Mouse (Mus musculus) spleen, adult 2 months (tissue): ENCODE measurements at regions not wholly inside any gene's neighbourhood (a gene's known extent, or its start where the extent isn't known, plus 50 kb on each side); places are given as distances from the start of the nearest gene placed in this dataset.

Experiments
- DNase-seq, 2 experiments: peaks; one replicate each; pipeline versions ENCODE4 v3.0.0 to v3.0.0-alpha.2; 2012 to 2021; ENCODE audit warnings: low spot score in 2 of 2, low read depth in 1 of 2
- H3K27ac ChIP-seq: fragments of 200-500 bp; 2 replicates; pipeline ENCODE4 v1.5.1; 2012; ENCODE audit warnings: low read length, inconsistent platforms; ENCODE audit not compliant: insufficient read depth
- H3K27me3 ChIP-seq: fragments of 200-500 bp; 2 replicates; pipeline ENCODE4 v1.6.1; 2012; ENCODE audit warnings: mild to moderate bottlenecking, moderate library complexity, low read length, inconsistent platforms; ENCODE audit not compliant: control insufficient read depth, insufficient read depth
- H3K36me3 ChIP-seq: fragments of 200-500 bp; 2 replicates; pipeline ENCODE4 v1.6.1; 2012; ENCODE audit warnings: mild to moderate bottlenecking, low read length, inconsistent platforms; ENCODE audit not compliant: control insufficient read depth, insufficient read depth
- H3K4me1 ChIP-seq: fragments of 200-500 bp; 2 replicates; pipeline ENCODE4 v1.6.1; 2011; ENCODE audit warnings: inconsistent platforms; ENCODE audit not compliant: control insufficient read depth, insufficient read depth, insufficient read length
- H3K4me3 ChIP-seq: fragments of 200-500 bp; 2 replicates; pipeline ENCODE4 v1.5.1; 2011; ENCODE audit warnings: mild to moderate bottlenecking, inconsistent platforms; ENCODE audit not compliant: insufficient read depth, insufficient read length; ENCODE audit errors: extremely low read depth
- CTCF ChIP-seq: fragments of 200-500 bp; IDR thresholded peaks from 2 replicates; pipeline ENCODE4 v1.5.1; 2011; ENCODE audit warnings: mild to moderate bottlenecking, inconsistent platforms; ENCODE audit not compliant: insufficient read depth, insufficient read length, insufficient replicate concordance; ENCODE audit errors: extremely low read depth
- POLR2A ChIP-seq: fragments of 200-500 bp; IDR thresholded peaks from 2 replicates; pipeline ENCODE4 v1.6.1; 2011; ENCODE audit warnings: low read depth, low read length, inconsistent platforms
- WGBS: fragments of 180-500 bp; shearing (Covaris S2); methylation state at CpG from one replicate; pipeline ENCODE4 v1.1.7; 2018; 5-methylcytosine and 5-hydroxymethylcytosine counted together

GRCm38 (mm10) chr5:97594081-97594480 lies 137.3 kb upstream of the Gk2 start:
- Histone ChIP-seq H3K27me3 (no peaks in the 10 kb centered on the region), H3K4me3 (no peak overlapping the region)
- 74% methylated on average over 7 of the region's 7 CpGs for WGBS

GRCm38 (mm10) chr5:97582509-97582908 lies 125.7 kb upstream of the Gk2 start:
- no peak for TF ChIP-seq POLR2A
- no peak for TF ChIP-seq CTCF
- Histone ChIP-seq H3K4me1 (no peaks in the 10 kb centered on the region), H3K27ac (no peak overlapping the region), H3K27me3 (no peaks in the 10 kb centered on the region), H3K4me3 (no peak overlapping the region), H3K36me3 (no peaks in the 10 kb centered on the region)
- 86% methylated on average over 2 of the region's 2 CpGs for WGBS
- DNase-seq, result no peak

More at GRCm38 (mm10) chr5:97594081-97594480, 137.3 kb upstream of the Gk2 start:
- DNase-seq, result no peak
- TF ChIP-seq POLR2A (no peak), CTCF (no peak)
- H3K27ac ChIP-seq, result no peak overlapping the region
- no peaks in the 10 kb centered on the region for H3K4me1 ChIP-seq
- no peaks in the 10 kb centered on the region for H3K36me3 ChIP-seq

GRCm38 (mm10) chr5:97565486-97565885 lies 108.7 kb upstream of the Gk2 start:
- Histone ChIP-seq H3K4me1 (no peaks in the 10 kb centered on the region), H3K4me3 (no peak overlapping the region), H3K27ac (no peak overlapping the region), H3K27me3 (no peaks in the 10 kb centered on the region), H3K36me3 (no peaks in the 10 kb centered on the region)
- WGBS, result 79% methylated on average over 5 of the region's 5 CpGs
- no peak for DNase-seq
- no peak for TF ChIP-seq CTCF
- no peak for TF ChIP-seq POLR2A

GRCm38 (mm10) chr5:97563724-97564123 lies 106.9 kb upstream of the Gk2 start:
- H3K27ac ChIP-seq, result no peak overlapping the region
- no peak for DNase-seq
- no peak overlapping the region for H3K4me3 ChIP-seq
- H3K27me3 ChIP-seq, result no peaks in the 10 kb centered on the region
- no peak for TF ChIP-seq CTCF
- 91% methylated on average over 6 of the region's 6 CpGs for WGBS
- no peaks in the 10 kb centered on the region for H3K36me3 ChIP-seq
- H3K4me1 ChIP-seq, result no peaks in the 10 kb centered on the region

GRCm38 (mm10) chr5:97554274-97554673 lies 97.5 kb upstream of the Gk2 start:
- no peaks in the 10 kb centered on the region for H3K27me3 ChIP-seq
- H3K4me3 ChIP-seq, result no peak overlapping the region
- no peak for DNase-seq
- 78% methylated on average over 6 of the region's 6 CpGs for WGBS
- TF ChIP-seq CTCF (no peak), POLR2A (no peak)
- H3K4me1 ChIP-seq, result no peaks in the 10 kb centered on the region
- no peaks in the 10 kb centered on the region for H3K36me3 ChIP-seq
- no peak overlapping the region for H3K27ac ChIP-seq

GRCm38 (mm10) chr5:97553122-97553521 lies 96.3 kb upstream of the Gk2 start:
- Histone ChIP-seq H3K4me1 (no peaks in the 10 kb centered on the region), H3K27me3 (no peaks in the 10 kb centered on the region), H3K36me3 (no peaks in the 10 kb centered on the region), H3K27ac (no peak overlapping the region), H3K4me3 (no peak overlapping the region)
- DNase-seq, result peak in 1 of 2 experiments; percentile 3
- 53% methylated on average over 3 of the region's 3 CpGs for WGBS
- TF ChIP-seq POLR2A (no peak), CTCF (peak; percentile 28; the same call in 1 of the 2 replicates)

GRCm38 (mm10) chr5:97537492-97538257 lies 80.9 kb upstream of the Gk2 start:
- Histone ChIP-seq H3K27me3 (no peaks in the 10 kb centered on the region), H3K36me3 (no peaks in the 10 kb centered on the region), H3K4me3 (no peak overlapping the region), H3K27ac (no peak overlapping the region), H3K4me1 (no peaks in the 10 kb centered on the region)
- 45% methylated on average over 3 of the region's 3 CpGs for WGBS
- no peak for TF ChIP-seq CTCF
- TF ChIP-seq POLR2A, result no peak
- DNase-seq, result no peak

- TF ChIP-seq CTCF (no peak), POLR2A (no peak)
- Histone ChIP-seq H3K27ac (no peak overlapping the region), H3K27me3 (no peaks in the 10 kb centered on the region), H3K4me1 (no peaks in the 10 kb centered on the region), H3K36me3 (no peaks in the 10 kb centered on the region), H3K4me3 (no peak overlapping the region)
- no peak for DNase-seq
- WGBS, result 83% methylated on average over 5 of the region's 5 CpGs
These were observed 76.9 kb upstream of the Gk2 start for GRCm38 (mm10) chr5:97533733-97534132.
